In the genomic region with DNA sequence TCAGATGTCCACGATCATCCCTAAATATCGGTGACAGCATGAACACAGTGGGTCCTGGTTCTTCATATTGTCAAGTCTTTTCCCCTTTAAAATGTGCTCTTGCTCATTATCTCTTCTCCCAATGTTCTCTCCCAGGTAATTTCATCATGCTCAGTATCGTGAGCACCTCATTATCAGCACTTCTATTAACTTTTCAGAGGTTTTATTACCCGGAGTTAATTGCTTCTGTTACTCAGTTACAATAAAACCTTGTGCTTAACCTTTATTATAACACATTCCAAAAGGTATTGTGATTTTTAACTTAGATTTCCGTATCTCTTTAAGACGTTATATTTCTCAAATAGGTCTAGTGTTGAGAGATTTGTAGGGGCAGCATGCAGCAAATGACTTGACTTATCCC, we compare ENCODE assay signal across 18 mouse cellular contexts.
"Had no signal": no experiment of that assay in that cellular context is flagged by ENCODE, and none has a peak within 500 bp of the region (broad histone marks: within the 10 kb centered on the region; RNA-seq: fewer than 3 reads in every experiment).

No protein-coding gene starts in this region.

- H3K4me1 ChIP-seq: midbrain, embryonic 10.5 days; midbrain, embryonic 12.5 days; midbrain, embryonic 15.5 days; neural tube, embryonic 12.5 days; stomach, embryonic 15.5 days had no signal

- H3K4me2 ChIP-seq: lung, embryonic 14.5 days; midbrain, embryonic 12.5 days; midbrain, embryonic 15.5 days; neural tube, embryonic 12.5 days; stomach, embryonic 15.5 days had no signal

- ATAC-seq: midbrain, embryonic 15.5 days had no signal

- H3K27ac ChIP-seq: liver, embryonic 14.5 days; midbrain, embryonic 10.5 days; midbrain, embryonic 12.5 days; midbrain, embryonic 15.5 days; neural tube, embryonic 12.5 days; stomach, embryonic 15.5 days; stomach, postnatal 0 days had no signal

- H3K36me3 ChIP-seq: midbrain, embryonic 10.5 days; midbrain, embryonic 12.5 days; midbrain, embryonic 15.5 days; neural tube, embryonic 12.5 days; stomach, embryonic 15.5 days had no signal

- H3K9me3 ChIP-seq: midbrain, embryonic 10.5 days; midbrain, embryonic 12.5 days; midbrain, embryonic 15.5 days; neural tube, embryonic 12.5 days; stomach, embryonic 15.5 days had no signal

- H3K9ac ChIP-seq: liver, embryonic 14.5 days; lung, embryonic 14.5 days; midbrain, embryonic 12.5 days; midbrain, embryonic 15.5 days; neural tube, embryonic 12.5 days; stomach, embryonic 15.5 days had no signal

- H3K27me3 ChIP-seq: midbrain, embryonic 12.5 days; midbrain, embryonic 15.5 days; neural tube, embryonic 12.5 days; stomach, embryonic 15.5 days had no signal

- DNase-seq: lung, adult 18-20 months; lung, embryonic 14.5 days; lung, postnatal 10 days; lung, postnatal 4 days; retina, postnatal 1 day; right cerebral cortex, adult 18-20 months; right cerebral cortex, postnatal 25 days; thymus, adult 2 months; thymus, postnatal 25 days; thymus, postnatal 4 days had no signal

- H3K4me3 ChIP-seq: midbrain, embryonic 10.5 days; midbrain, embryonic 12.5 days; midbrain, embryonic 15.5 days; myocyte; neural tube, embryonic 12.5 days; stomach, embryonic 15.5 days had no signal
